Comparison of ENCODE assay signal across 9 mouse cellular contexts in genomic region chr2:90526971-90527370, GRCm38 (mm10). TPM values are rescaled to one million over a fixed set of nuclear protein-coding genes. Genes with fewer than 3 reads are reported as not detected.
DNase-seq lines count a peak whose midpoint lies in the region; ATAC-seq lines count a peak whose summit lies in the region.
"Had no signal": no experiment of that assay in that cellular context is flagged by ENCODE, and none has a peak within 500 bp of the region (broad histone marks: within the 10 kb centered on the region; RNA-seq: fewer than 3 reads in every experiment).

No protein-coding gene starts in this region.

- H3K4me3 ChIP-seq in heart, embryonic 15.5 days = no peak overlapping the region
- H3K4me3 ChIP-seq in neural tube, embryonic 11.5 days (ENCODE audit: low read depth, low read length) = no peak overlapping the region
- no peak overlapping the region for H3K4me3 ChIP-seq in midbrain, embryonic 11.5 days (ENCODE audit: low read depth, low read length)
- H3K4me3 ChIP-seq: heart, embryonic 10.5 days had no signal

- no peaks in the 10 kb centered on the region for H3K27me3 ChIP-seq in heart, embryonic 15.5 days
- H3K27me3 ChIP-seq in neural tube, embryonic 11.5 days (ENCODE audit: control insufficient read depth, insufficient read depth, low read length) = no peaks in the 10 kb centered on the region
- H3K27me3 ChIP-seq in midbrain, embryonic 11.5 days (ENCODE audit: control insufficient read depth, insufficient read depth, low read length) = no peaks in the 10 kb centered on the region

- H3K9ac ChIP-seq in heart, embryonic 15.5 days = no peak overlapping the region
- H3K9ac ChIP-seq in neural tube, embryonic 11.5 days (ENCODE audit: low read length) = no peak overlapping the region
- no peak overlapping the region for H3K9ac ChIP-seq in midbrain, embryonic 11.5 days (ENCODE audit: low read length)

- no peak for ATAC-seq in heart, embryonic 15.5 days (replicated peaks; ENCODE audit: insufficient number of reproducible peaks, insufficient read depth, low FRiP score, low read depth)
- no peak for ATAC-seq in neural tube, embryonic 11.5 days (ENCODE audit: insufficient read depth, low FRiP score, low TSS enrichment)
- 0 out of 2 replicates have a peak, but pooled peaks have one; percentile 35 for ATAC-seq in midbrain, embryonic 11.5 days (ENCODE audit: low FRiP score)
- no peak for ATAC-seq in megakaryocyte-erythroid progenitor cell, adult 5-6 weeks (replicated peaks; ENCODE audit: low FRiP score, low TSS enrichment, poor library complexity, severe bottlenecking)

- WGBS in heart, embryonic 15.5 days = 63% methylated on average over 6 of the region's 6 CpGs
- WGBS in neural tube, embryonic 11.5 days = 38% methylated on average over 6 of the region's 6 CpGs
- 35% methylated on average over 6 of the region's 6 CpGs for WGBS in midbrain, embryonic 11.5 days

- no peak for DNase-seq in heart, postnatal 10 days
- DNase-seq in neural tube, embryonic 11.5 days (ENCODE audit: low spot score) = peak; percentile 17
- DNase-seq in neural tube, embryonic 10.5 days (ENCODE audit: extremely low spot score, low spot score) = no peak
- DNase-seq in midbrain, embryonic 11.5 days (ENCODE audit: low spot score, missing footprints) = peak; percentile 87
- no peak for DNase-seq in adrenal gland, postnatal 4 days (ENCODE audit: low spot score in 2 of 2)
- no peak for DNase-seq in kidney, postnatal 10 days

- H3K36me3 ChIP-seq in heart, embryonic 15.5 days = no peaks in the 10 kb centered on the region
- H3K36me3 ChIP-seq in neural tube, embryonic 11.5 days (ENCODE audit: control insufficient read depth, insufficient read depth, low read length) = no peaks in the 10 kb centered on the region
- no peaks in the 10 kb centered on the region for H3K36me3 ChIP-seq in midbrain, embryonic 11.5 days (ENCODE audit: control insufficient read depth, insufficient read depth, low read length)
- H3K36me3 ChIP-seq: heart, embryonic 10.5 days had no signal

- no peaks in the 10 kb centered on the region for H3K4me1 ChIP-seq in heart, embryonic 15.5 days (replicated peaks)
- H3K4me1 ChIP-seq in neural tube, embryonic 11.5 days (ENCODE audit: control insufficient read depth, insufficient read depth, low read length) = peaks cover 6% of the 10 kb centered on the region; the same call in 1 of the 2 replicates
- H3K4me1 ChIP-seq in midbrain, embryonic 11.5 days (ENCODE audit: control insufficient read depth, insufficient read depth, low read length) = peaks cover 6% of the 10 kb centered on the region; the same call in 1 of the 2 replicates

- no peaks in the 10 kb centered on the region for H3K9me3 ChIP-seq in heart, embryonic 15.5 days (replicated peaks)
- no peaks in the 10 kb centered on the region for H3K9me3 ChIP-seq in neural tube, embryonic 11.5 days (ENCODE audit: control insufficient read depth, low read length)
- H3K9me3 ChIP-seq in midbrain, embryonic 11.5 days (ENCODE audit: control insufficient read depth, low read length) = no peaks in the 10 kb centered on the region
- H3K9me3 ChIP-seq: heart, embryonic 10.5 days had no signal

- intact Hi-C loops in heart, postnatal 10 days (cut with DNase I) = no loop called here

- no peak overlapping the region for H3K4me2 ChIP-seq in heart, embryonic 15.5 days
- H3K4me2 ChIP-seq in neural tube, embryonic 11.5 days (ENCODE audit: low read depth) = no peak overlapping the region
- no peak overlapping the region for H3K4me2 ChIP-seq in midbrain, embryonic 11.5 days

- peak overlapping the region; percentile 7; the same call in 1 of the 2 replicates for H3K27ac ChIP-seq in heart, embryonic 15.5 days
- H3K27ac ChIP-seq in neural tube, embryonic 11.5 days (ENCODE audit: low read depth, low read length) = peak overlapping the region; percentile 64
- H3K27ac ChIP-seq in midbrain, embryonic 11.5 days (ENCODE audit: low read depth, low read length) = peak overlapping the region; percentile 41; the same call in 1 of the 2 replicates
- H3K27ac ChIP-seq: heart, embryonic 10.5 days had no signal

RNA-seq across cellular contexts. Expression of gene Ptprj, which starts 53.5 kb away (rescaled TPM):
- 1.1 and 1.3 TPM in 2 replicates for polyA plus RNA-seq in heart, embryonic 15.5 days (2015; fragmentation: Nextera tagmentation; extraction: Ambion mirVana)
- 10 to 100 TPM in 1 of 2 experiments, 1 to 10 TPM in 1; 9.1 to 13.1 TPM for total RNA-seq in heart, postnatal 10 days (2021)
- polyA plus RNA-seq in neural tube, embryonic 11.5 days (2014; fragmentation: Nextera tagmentation; extraction: Ambion mirVana) = 3.2 and 3.7 TPM in 2 replicates
- 2.9 and 3.1 TPM in 2 replicates for polyA plus RNA-seq in midbrain, embryonic 11.5 days (2014; fragmentation: Nextera tagmentation; extraction: Ambion mirVana)
- 10 to 100 TPM; 31.3 to 32.4 TPM for total RNA-seq in adrenal gland, postnatal 4 days (2021)
- total RNA-seq in megakaryocyte-erythroid progenitor cell, adult 5-6 weeks (2014; fragmentation: Nextera tagmentation) = 11.4 and 14.3 TPM in 2 replicates
- 17.5 and 18.7 TPM in 2 replicates for total RNA-seq in megakaryocyte-erythroid progenitor cell, adult 5-6 weeks (2017)

Comparison
In these comparisons a context has a peak if more than half of its experiments do, and no peak if none do; other contexts are left out.
1. DNase-seq: peak in neural tube, embryonic 11.5 days (single experiment) and midbrain, embryonic 11.5 days (single experiment); none in heart, postnatal 10 days (0 of 2), neural tube, embryonic 10.5 days (single experiment), adrenal gland, postnatal 4 days (0 of 2) and kidney, postnatal 10 days (single experiment).
2. H3K27ac ChIP-seq: peak in every context shown above with its lines; median percentile 64 in neural tube, embryonic 11.5 days; 41 in midbrain, embryonic 11.5 days; 7 in heart, embryonic 15.5 days.